ENCODE assay signal across 7 mouse cellular contexts in the genomic region with DNA sequence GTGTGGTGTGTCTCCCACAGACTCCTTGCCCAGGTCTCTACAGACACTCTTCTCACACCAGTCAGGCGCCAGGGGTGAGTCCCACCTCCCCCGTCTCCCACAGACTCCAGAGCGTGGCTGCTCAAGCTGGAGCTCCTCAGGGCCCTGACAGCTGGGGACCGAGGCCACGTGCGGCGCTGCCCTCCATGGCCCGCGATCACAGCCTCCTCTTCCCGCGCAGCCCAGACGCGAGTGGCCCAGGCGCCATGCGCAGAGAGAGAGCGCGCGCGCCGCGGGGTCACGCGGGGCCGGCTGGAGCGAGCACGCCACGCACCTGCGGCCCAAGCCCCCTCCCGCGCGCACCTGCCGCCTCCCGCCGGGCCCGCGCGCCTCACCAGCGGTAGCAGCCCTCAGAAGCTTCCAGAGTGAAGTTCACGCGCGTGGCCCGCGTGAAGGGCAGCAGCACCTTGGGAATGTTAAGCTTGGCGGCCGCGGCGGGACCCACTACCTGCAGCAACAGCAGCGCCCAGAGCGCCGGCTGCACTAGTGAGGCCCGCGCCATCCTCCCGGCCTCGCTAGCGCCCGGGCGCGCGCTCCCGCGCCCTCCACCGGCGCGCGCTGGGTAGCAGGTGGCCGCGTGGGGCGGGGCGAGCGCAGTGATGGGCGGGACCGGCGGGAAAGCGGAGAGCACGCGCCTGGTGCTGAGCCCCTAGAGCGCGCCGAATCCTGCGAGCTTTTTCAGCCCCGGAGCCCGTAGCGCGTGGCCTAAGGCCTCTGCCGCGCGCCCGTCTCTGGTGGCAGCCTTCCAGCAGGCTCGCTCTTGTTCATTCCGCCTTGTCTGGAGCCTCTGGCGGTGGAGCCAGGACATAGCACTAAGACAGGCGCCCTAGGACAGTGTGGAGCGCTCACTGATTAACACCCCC. TPM values are rescaled to one million over a fixed set of nuclear protein-coding genes. Genes with fewer than 3 reads are reported as not detected.
A peak's percentile ranks its signal among the peaks of the same experiment; 100 is the strongest.
DNase-seq lines count a peak whose midpoint lies in the region; ATAC-seq and TF ChIP-seq lines count a peak whose summit lies in the region.

A gene (minus strand): TSS at position 586 of the 902 bp plus-strand sequence.

- TF ChIP-seq POLR2A in small intestine, adult 2 months (IDR thresholded peaks at IDR 0.05; ENCODE audit: low read depth, low read length), result peak; percentile 35

- no peaks in the 10 kb centered on the region for H3K27me3 ChIP-seq in intestine, postnatal 0 days (replicated peaks; ENCODE audit: control insufficient read depth, insufficient read depth, low read length)
- peaks cover 11% of the 10 kb centered on the region for H3K27me3 ChIP-seq in midbrain, embryonic 12.5 days
- H3K27me3 ChIP-seq in small intestine, adult 2 months (ENCODE audit: control insufficient read depth, insufficient read depth, low read length), result no peaks in the 10 kb centered on the region

- H3K4me1 ChIP-seq in intestine, postnatal 0 days (replicated peaks; ENCODE audit: control insufficient read depth, insufficient read depth, low read length), result 0 out of 2 replicates have a peak, but pooled peaks cover 3% of the 10 kb centered on the region
- peaks cover 31% of the 10 kb centered on the region for H3K4me1 ChIP-seq in midbrain, embryonic 12.5 days
- H3K4me1 ChIP-seq in small intestine, adult 2 months (ENCODE audit: control insufficient read depth, insufficient read depth, insufficient read length, low read length), result peaks cover 18% of the 10 kb centered on the region

- H3K27ac ChIP-seq in intestine, postnatal 0 days (ENCODE audit: low read depth, low read length), result no peak within 1 kb of the TSS
- H3K27ac ChIP-seq in midbrain, embryonic 12.5 days (replicated peaks), result peak within 1 kb of the TSS; percentile 76
- peak within 1 kb of the TSS; percentile 55 for H3K27ac ChIP-seq in small intestine, adult 2 months (ENCODE audit: insufficient read depth, low read depth, low read length)

- intact Hi-C loops in left cerebral cortex, postnatal 4 days (cut with DNase I), result no loop called here

- H3K36me3 ChIP-seq in intestine, postnatal 0 days (ENCODE audit: control insufficient read depth, insufficient read depth), result no peaks in the 10 kb centered on the region
- H3K36me3 ChIP-seq in midbrain, embryonic 12.5 days, result no peaks in the 10 kb centered on the region
- H3K36me3 ChIP-seq in small intestine, adult 2 months (ENCODE audit: control insufficient read depth, insufficient read depth, low read length), result no peaks in the 10 kb centered on the region

- H3K9ac ChIP-seq in intestine, postnatal 0 days (ENCODE audit: low read depth, low read length), result peak within 1 kb of the TSS; percentile 57
- peak within 1 kb of the TSS; percentile 83 for H3K9ac ChIP-seq in midbrain, embryonic 12.5 days (replicated peaks)

- peak; percentile 79 for TF ChIP-seq CTCF in intestine, postnatal 0 days (IDR thresholded peaks at IDR 0.05; ENCODE audit: low read depth)
- TF ChIP-seq CTCF in small intestine, adult 2 months (IDR thresholded peaks at IDR 0.05; ENCODE audit: extremely low read depth, insufficient read length, insufficient replicate concordance, low read depth, low read length), result peak; percentile 59; the same call in 1 of the 2 replicates

- under 1% methylated on average over 90 of the region's 93 CpGs for WGBS in intestine, postnatal 0 days
- under 1% methylated on average over 90 of the region's 93 CpGs for WGBS in midbrain, embryonic 12.5 days
- WGBS in small intestine, adult 2 months, result under 1% methylated on average over 93 of the region's 93 CpGs

- ATAC-seq in intestine, postnatal 0 days, result peak; percentile 95
- peak; percentile 97 for ATAC-seq in midbrain, embryonic 12.5 days (ENCODE audit: low FRiP score, low read depth)

- H3K4me2 ChIP-seq in intestine, postnatal 0 days (replicated peaks; ENCODE audit: low read depth), result peak within 1 kb of the TSS; percentile 99
- H3K4me2 ChIP-seq in midbrain, embryonic 12.5 days (replicated peaks), result peak within 1 kb of the TSS; percentile 94

- no peaks in the 10 kb centered on the region for H3K9me3 ChIP-seq in intestine, postnatal 0 days (ENCODE audit: control insufficient read depth)
- no peaks in the 10 kb centered on the region; the same call in 1 of the 2 replicates for H3K9me3 ChIP-seq in midbrain, embryonic 12.5 days

- peak within 1 kb of the TSS; percentile 59 for H3K4me3 ChIP-seq in intestine, postnatal 0 days (ENCODE audit: low read depth, low read length)
- H3K4me3 ChIP-seq in midbrain, embryonic 12.5 days, result peak within 1 kb of the TSS; percentile 77
- peak within 1 kb of the TSS; percentile 96 for H3K4me3 ChIP-seq in small intestine, adult 2 months (ENCODE audit: low read depth, low read length)

- peak; percentile 92 for DNase-seq in adrenal gland, adult 8-10 months
- DNase-seq in embryo, embryonic 9.5 days (ENCODE audit: extremely low spot score), result peak; percentile 90
- DNase-seq in gonadal fat pad, adult 2 months (ENCODE audit: low read depth), result no peak
- peak; percentile 99 for DNase-seq in left cerebral cortex, postnatal 4 days

RNA-seq across cellular contexts. Expression of the gene that starts here (rescaled TPM):
- 10 to 100 TPM in 2 of 4 experiments, 1 to 10 TPM in 2; 3.5 to 14.2 (median 9.0) TPM for total RNA-seq in adrenal gland, adult 8-10 months (2022)
- polyA plus RNA-seq in gonadal fat pad, adult 2 months (2012; rRNA removed), result 32.7 and 44.6 TPM in 2 replicates
- 2.8 TPM in 2 replicates for polyA plus RNA-seq in intestine, postnatal 0 days (2015; fragmentation: Nextera tagmentation; extraction: Ambion mirVana)
- total RNA-seq in left cerebral cortex, postnatal 4 days (2021), result 10 to 100 TPM; 43.6 to 49.4 TPM
- polyA plus RNA-seq in midbrain, embryonic 12.5 days (2016; fragmentation: Nextera tagmentation; extraction: Ambion mirVana), result 23.4 and 25.8 TPM in 2 replicates
- polyA plus RNA-seq in small intestine, adult 2 months (2012; rRNA removed), result 25.9 and 28.9 TPM in 2 replicates
